In genomic region chr5:31250716-31251115, GRCm38 (mm10) we compare ENCODE assay signal across 13 mouse cellular contexts. TPM values are rescaled to one million over a fixed set of nuclear protein-coding genes. Genes with fewer than 3 reads are reported as not detected.
DNase-seq lines count a peak whose midpoint lies in the region; ATAC-seq and TF ChIP-seq lines count a peak whose summit lies in the region.
"Had no signal": no experiment of that assay in that cellular context is flagged by ENCODE, and none has a peak within 500 bp of the region (broad histone marks: within the 10 kb centered on the region; RNA-seq: fewer than 3 reads in every experiment).

No protein-coding gene starts in this region.

- H3K9me3 ChIP-seq in lung, embryonic 15.5 days = no peaks in the 10 kb centered on the region
- no peaks in the 10 kb centered on the region for H3K9me3 ChIP-seq in embryonic facial prominence, embryonic 15.5 days (replicated peaks)
- H3K9me3 ChIP-seq in intestine, postnatal 0 days (ENCODE audit: control insufficient read depth) = no peaks in the 10 kb centered on the region
- H3K9me3 ChIP-seq in neural tube, embryonic 15.5 days (replicated peaks) = no peaks in the 10 kb centered on the region
- H3K9me3 ChIP-seq: heart, embryonic 15.5 days; liver, embryonic 15.5 days had no signal

- H3K9ac ChIP-seq in lung, embryonic 15.5 days = no peak overlapping the region
- no peak overlapping the region for H3K9ac ChIP-seq in embryonic facial prominence, embryonic 15.5 days
- H3K9ac ChIP-seq in intestine, postnatal 0 days (ENCODE audit: low read depth, low read length) = no peak overlapping the region
- H3K9ac ChIP-seq in neural tube, embryonic 15.5 days (replicated peaks) = no peak overlapping the region
- H3K9ac ChIP-seq: liver, embryonic 15.5 days had no signal

- ATAC-seq in lung, embryonic 15.5 days (ENCODE audit: borderline replicate concordance, extremely low read depth, low FRiP score, low TSS enrichment) = peak; percentile 4; the same call in 1 of the 2 replicates
- ATAC-seq in embryonic facial prominence, embryonic 15.5 days (ENCODE audit: insufficient number of reproducible peaks, low FRiP score, low TSS enrichment, low read depth) = peak; percentile 36
- no peak for ATAC-seq in intestine, postnatal 0 days
- 0 out of 2 replicates have a peak, but pooled peaks have one; percentile 25 for ATAC-seq in neural tube, embryonic 15.5 days (ENCODE audit: low FRiP score)
- no peak for ATAC-seq in CD4-positive, CD25-positive, alpha-beta regulatory T cell, adult 4 months

- peaks cover 71% of the 10 kb centered on the region for H3K36me3 ChIP-seq in lung, embryonic 15.5 days
- H3K36me3 ChIP-seq in embryonic facial prominence, embryonic 15.5 days = peaks cover 88% of the 10 kb centered on the region
- H3K36me3 ChIP-seq in intestine, postnatal 0 days (ENCODE audit: control insufficient read depth, insufficient read depth) = peaks cover 58% of the 10 kb centered on the region
- H3K36me3 ChIP-seq in neural tube, embryonic 15.5 days = peaks cover 94% of the 10 kb centered on the region

- H3K27ac ChIP-seq in lung, embryonic 15.5 days = no peak overlapping the region
- H3K27ac ChIP-seq in embryonic facial prominence, embryonic 15.5 days (replicated peaks) = peak overlapping the region; percentile 83
- H3K27ac ChIP-seq in intestine, postnatal 0 days (ENCODE audit: low read depth, low read length) = peak overlapping the region; percentile 54; the same call in 1 of the 2 replicates
- H3K27ac ChIP-seq in neural tube, embryonic 15.5 days (replicated peaks) = no peak overlapping the region
- H3K27ac ChIP-seq: heart, embryonic 15.5 days; liver, embryonic 15.5 days had no signal

- 42% methylated on average over 4 of the region's 4 CpGs for WGBS in lung, embryonic 15.5 days
- 25% methylated on average over 4 of the region's 4 CpGs for WGBS in embryonic facial prominence, embryonic 15.5 days
- WGBS in intestine, postnatal 0 days = 66% methylated on average over 4 of the region's 4 CpGs
- 79% methylated on average over 4 of the region's 4 CpGs for WGBS in neural tube, embryonic 15.5 days

- H3K4me3 ChIP-seq in lung, embryonic 15.5 days = no peak overlapping the region
- H3K4me3 ChIP-seq in embryonic facial prominence, embryonic 15.5 days (replicated peaks) = 0 out of 2 replicates have a peak overlapping the region, but pooled peaks have one; percentile 39
- H3K4me3 ChIP-seq in intestine, postnatal 0 days (ENCODE audit: low read depth, low read length) = no peak overlapping the region
- no peak overlapping the region for H3K4me3 ChIP-seq in neural tube, embryonic 15.5 days (replicated peaks)
- H3K4me3 ChIP-seq: myocyte had no signal

- peaks cover 11% of the 10 kb centered on the region; the same call in 1 of the 2 replicates for H3K4me1 ChIP-seq in lung, embryonic 15.5 days
- H3K4me1 ChIP-seq in embryonic facial prominence, embryonic 15.5 days = peaks cover 42% of the 10 kb centered on the region
- no peaks in the 10 kb centered on the region for H3K4me1 ChIP-seq in intestine, postnatal 0 days (replicated peaks; ENCODE audit: control insufficient read depth, insufficient read depth, low read length)
- H3K4me1 ChIP-seq in neural tube, embryonic 15.5 days = peaks cover 9% of the 10 kb centered on the region; the same call in 1 of the 2 replicates

- H3K27me3 ChIP-seq in lung, embryonic 15.5 days = no peaks in the 10 kb centered on the region
- H3K27me3 ChIP-seq in embryonic facial prominence, embryonic 15.5 days = no peaks in the 10 kb centered on the region
- H3K27me3 ChIP-seq in intestine, postnatal 0 days (replicated peaks; ENCODE audit: control insufficient read depth, insufficient read depth, low read length) = no peaks in the 10 kb centered on the region
- no peaks in the 10 kb centered on the region for H3K27me3 ChIP-seq in neural tube, embryonic 15.5 days (replicated peaks)
- H3K27me3 ChIP-seq: heart, embryonic 15.5 days; liver, embryonic 15.5 days had no signal

- H3K4me2 ChIP-seq in lung, embryonic 15.5 days = no peak overlapping the region
- peak overlapping the region; percentile 44; the same call in 1 of the 2 replicates for H3K4me2 ChIP-seq in embryonic facial prominence, embryonic 15.5 days (replicated peaks)
- no peak overlapping the region for H3K4me2 ChIP-seq in intestine, postnatal 0 days (replicated peaks; ENCODE audit: low read depth)
- H3K4me2 ChIP-seq in neural tube, embryonic 15.5 days = no peak overlapping the region

- DNase-seq in lung, adult 18-20 months = no peak
- no peak for DNase-seq in adrenal gland, postnatal 36 days
- DNase-seq: cerebellum, adult 11-12 months; thymus, adult 2 months had no signal

- no peak for TF ChIP-seq CTCF in intestine, postnatal 0 days (IDR thresholded peaks at IDR 0.05; ENCODE audit: low read depth)

RNA-seq across cellular contexts. Expression of gene Krtcap3, which starts 0.8 kb away (rescaled TPM):
- polyA plus RNA-seq in lung, embryonic 15.5 days (2015; fragmentation: Nextera tagmentation; extraction: Ambion mirVana) = 36.4 and 37.9 TPM in 2 replicates
- 21.8 and 23.5 TPM in 2 replicates for polyA plus RNA-seq in embryonic facial prominence, embryonic 15.5 days (2015; fragmentation: Nextera tagmentation; extraction: Ambion mirVana)
- 105 and 108 TPM in 2 replicates for polyA plus RNA-seq in intestine, postnatal 0 days (2015; fragmentation: Nextera tagmentation; extraction: Ambion mirVana)
- polyA plus RNA-seq in neural tube, embryonic 15.5 days (2015; fragmentation: Nextera tagmentation; extraction: Ambion mirVana) = 3.0 and 11.2 TPM in 2 replicates
- total RNA-seq in adrenal gland, postnatal 36 days (2021) = 1 to 10 TPM; 3.7 to 4.1 TPM
- 10 to 100 TPM; 28.0 to 30.7 TPM for polyA plus RNA-seq in CD4-positive, CD25-positive, alpha-beta regulatory T cell, adult 4 months (2017; shearing (Covaris generic))

RNA-seq across cellular contexts. Expression of gene Gm9970, which starts 9.7 kb away (rescaled TPM):
- polyA plus RNA-seq in lung, embryonic 15.5 days (2015; fragmentation: Nextera tagmentation; extraction: Ambion mirVana) = 0.40 and 0.64 TPM in 2 replicates
- 0.99 TPM in 1 of 2 replicates, not detected in the other for polyA plus RNA-seq in embryonic facial prominence, embryonic 15.5 days (2015; fragmentation: Nextera tagmentation; extraction: Ambion mirVana)
- polyA plus RNA-seq in intestine, postnatal 0 days (2015; fragmentation: Nextera tagmentation; extraction: Ambion mirVana) = 0.51 and 0.70 TPM in 2 replicates
- polyA plus RNA-seq in neural tube, embryonic 15.5 days (2015; fragmentation: Nextera tagmentation; extraction: Ambion mirVana) = 0.36 and 0.51 TPM in 2 replicates
- total RNA-seq in adrenal gland, postnatal 36 days (2021) = not detected
- polyA plus RNA-seq in CD4-positive, CD25-positive, alpha-beta regulatory T cell, adult 4 months (2017; shearing (Covaris generic)) = not detected
- total RNA-seq: layer of hippocampus, postnatal 14 days had no signal
- polyA plus RNA-seq: liver, embryonic 15.5 days; myocyte had no signal

RNA-seq across cellular contexts. Expression of gene Nrbp1, which starts 10.1 kb away (rescaled TPM):
- polyA plus RNA-seq in lung, embryonic 15.5 days (2015; fragmentation: Nextera tagmentation; extraction: Ambion mirVana) = 155 and 167 TPM in 2 replicates
- polyA plus RNA-seq in embryonic facial prominence, embryonic 15.5 days (2015; fragmentation: Nextera tagmentation; extraction: Ambion mirVana) = 175 and 178 TPM in 2 replicates
- 96.4 and 99.6 TPM in 2 replicates for polyA plus RNA-seq in intestine, postnatal 0 days (2015; fragmentation: Nextera tagmentation; extraction: Ambion mirVana)
- polyA plus RNA-seq in neural tube, embryonic 15.5 days (2015; fragmentation: Nextera tagmentation; extraction: Ambion mirVana) = 166 and 168 TPM in 2 replicates
- total RNA-seq in adrenal gland, postnatal 36 days (2021) = 10 to 100 TPM; 80.6 to 95.8 TPM
- 10 to 100 TPM; 91.5 to 96.5 TPM for polyA plus RNA-seq in CD4-positive, CD25-positive, alpha-beta regulatory T cell, adult 4 months (2017; shearing (Covaris generic))

RNA-seq across cellular contexts. Expression of gene Ppm1g, which starts 30.2 kb away (rescaled TPM):
- 141 and 144 TPM in 2 replicates for polyA plus RNA-seq in lung, embryonic 15.5 days (2015; fragmentation: Nextera tagmentation; extraction: Ambion mirVana)
- 113 and 115 TPM in 2 replicates for polyA plus RNA-seq in embryonic facial prominence, embryonic 15.5 days (2015; fragmentation: Nextera tagmentation; extraction: Ambion mirVana)
- 54.8 and 55.4 TPM in 2 replicates for polyA plus RNA-seq in intestine, postnatal 0 days (2015; fragmentation: Nextera tagmentation; extraction: Ambion mirVana)
- polyA plus RNA-seq in neural tube, embryonic 15.5 days (2015; fragmentation: Nextera tagmentation; extraction: Ambion mirVana) = 167 and 173 TPM in 2 replicates
- 100 to 1,000 TPM; 105 to 129 TPM for total RNA-seq in adrenal gland, postnatal 36 days (2021)
- polyA plus RNA-seq in CD4-positive, CD25-positive, alpha-beta regulatory T cell, adult 4 months (2017; shearing (Covaris generic)) = 10 to 100 TPM; 45.9 to 50.4 TPM

RNA-seq across cellular contexts. Expression of gene Ift172, which starts 40.2 kb away (rescaled TPM):
- polyA plus RNA-seq in lung, embryonic 15.5 days (2015; fragmentation: Nextera tagmentation; extraction: Ambion mirVana) = 33.8 and 37.2 TPM in 2 replicates
- 39.4 and 39.5 TPM in 2 replicates for polyA plus RNA-seq in embryonic facial prominence, embryonic 15.5 days (2015; fragmentation: Nextera tagmentation; extraction: Ambion mirVana)
- polyA plus RNA-seq in intestine, postnatal 0 days (2015; fragmentation: Nextera tagmentation; extraction: Ambion mirVana) = 28.3 and 30.4 TPM in 2 replicates
- 28.9 and 30.4 TPM in 2 replicates for polyA plus RNA-seq in neural tube, embryonic 15.5 days (2015; fragmentation: Nextera tagmentation; extraction: Ambion mirVana)
- 10 to 100 TPM; 30.4 to 39.0 TPM for total RNA-seq in adrenal gland, postnatal 36 days (2021)
- 1 to 10 TPM; 4.8 to 10.0 TPM for polyA plus RNA-seq in CD4-positive, CD25-positive, alpha-beta regulatory T cell, adult 4 months (2017; shearing (Covaris generic))

Comparison
In these comparisons a context has a peak if more than half of its experiments do, and no peak if none do; other contexts are left out.
1. ATAC-seq: peak in lung, embryonic 15.5 days (single experiment), embryonic facial prominence, embryonic 15.5 days (single experiment) and neural tube, embryonic 15.5 days (single experiment); none in intestine, postnatal 0 days (single experiment) and CD4-positive, CD25-positive, alpha-beta regulatory T cell, adult 4 months (single experiment).
2. H3K27ac ChIP-seq: peak in embryonic facial prominence, embryonic 15.5 days (single experiment) and intestine, postnatal 0 days (single experiment); none in lung, embryonic 15.5 days (single experiment) and neural tube, embryonic 15.5 days (single experiment).